Mouse (Mus musculus): ENCODE results near the gene Pdzrn3. TPM values are rescaled to one million over a fixed set of nuclear protein-coding genes. Genes with fewer than 3 reads are reported as not detected.

Pdzrn3 gene
- polyA plus RNA-seq, 1 experiment from 2014 or later: 6.3 TPM

DNA sequence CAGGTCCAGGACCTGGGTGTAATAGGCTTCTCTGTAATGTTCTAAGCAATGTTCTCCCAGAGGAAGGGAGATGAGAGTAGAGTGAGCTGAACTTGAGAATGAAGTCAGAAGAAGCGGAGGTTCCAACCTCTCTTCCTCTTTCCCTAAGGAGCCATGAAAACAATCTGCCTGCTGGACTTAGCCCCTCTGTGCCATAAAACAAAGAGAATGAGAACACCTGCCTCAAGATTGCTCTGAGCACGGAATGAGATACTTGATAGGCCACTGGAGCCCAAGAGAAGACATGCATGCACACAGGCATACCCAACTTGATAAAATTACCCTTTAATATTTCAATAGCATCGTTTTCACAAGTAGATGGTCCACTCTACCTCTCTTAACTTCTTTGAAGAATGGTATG is 133.3 kb downstream of the Pdzrn3 start:
- H3K9me3 ChIP-seq (ENCODE audit: control insufficient read depth, low read length): no peaks in the 10 kb centered on the region
- no peak overlapping the region for H3K9ac ChIP-seq (ENCODE audit: low read depth, low read length)
- 72% methylated on average over 3 of the region's 3 CpGs for WGBS
- peaks cover 7% of the 10 kb centered on the region; the same call in 1 of the 2 replicates for H3K4me1 ChIP-seq (ENCODE audit: control insufficient read depth, insufficient read depth, low read length)
- no peak overlapping the region for H3K4me2 ChIP-seq (ENCODE audit: low read depth, low read length)
- no peak overlapping the region for H3K27ac ChIP-seq (ENCODE audit: low read length)
- peak; percentile 86 for ATAC-seq
- no peak overlapping the region for H3K4me3 ChIP-seq (ENCODE audit: low read length)
- no peaks in the 10 kb centered on the region for H3K27me3 ChIP-seq (replicated peaks; ENCODE audit: control insufficient read depth, insufficient read depth, low read length)
- no peaks in the 10 kb centered on the region for H3K36me3 ChIP-seq (ENCODE audit: control insufficient read depth, insufficient read depth, low read length)

- Histone ChIP-seq H3K36me3 (ENCODE audit: control insufficient read depth, insufficient read depth, low read length) (no peaks in the 10 kb centered on the region), H3K4me1 (ENCODE audit: control insufficient read depth, insufficient read depth, low read length) (peaks cover 7% of the 10 kb centered on the region; the same call in 1 of the 2 replicates), H3K4me3 (ENCODE audit: low read length) (no peak overlapping the region), H3K27me3 (replicated peaks; ENCODE audit: control insufficient read depth, insufficient read depth, low read length) (no peaks in the 10 kb centered on the region), H3K4me2 (ENCODE audit: low read depth, low read length) (no peak overlapping the region), H3K9me3 (ENCODE audit: control insufficient read depth, low read length) (no peaks in the 10 kb centered on the region), H3K9ac (ENCODE audit: low read depth, low read length) (no peak overlapping the region), H3K27ac (ENCODE audit: low read length) (no peak overlapping the region)
- WGBS: 81% methylated on average over 7 of the region's 7 CpGs
- ATAC-seq: no peak
Observed at GRCm38 (mm10) chr6:101243189-101243815, 134.4 kb downstream of the Pdzrn3 start.

- no peak for ATAC-seq
- Histone ChIP-seq H3K4me1 (ENCODE audit: control insufficient read depth, insufficient read depth, low read length) (peaks cover 4% of the 10 kb centered on the region; the same call in 1 of the 2 replicates), H3K9ac (ENCODE audit: low read depth, low read length) (no peak overlapping the region), H3K27ac (ENCODE audit: low read length) (no peak overlapping the region), H3K36me3 (ENCODE audit: control insufficient read depth, insufficient read depth, low read length) (no peaks in the 10 kb centered on the region), H3K27me3 (replicated peaks; ENCODE audit: control insufficient read depth, insufficient read depth, low read length) (no peaks in the 10 kb centered on the region), H3K4me2 (ENCODE audit: low read depth, low read length) (no peak overlapping the region), H3K9me3 (ENCODE audit: control insufficient read depth, low read length) (no peaks in the 10 kb centered on the region), H3K4me3 (ENCODE audit: low read length) (no peak overlapping the region)
- WGBS: 46% methylated on average over 4 of the region's 5 CpGs
Observed at GRCm38 (mm10) chr6:101236641-101237246, 141.0 kb downstream of the Pdzrn3 start.

- no peak for ATAC-seq
- H3K4me3 ChIP-seq (ENCODE audit: low read length): no peak overlapping the region
- H3K27me3 ChIP-seq (replicated peaks; ENCODE audit: control insufficient read depth, insufficient read depth, low read length): no peaks in the 10 kb centered on the region
- no peak overlapping the region for H3K27ac ChIP-seq (ENCODE audit: low read length)
- peaks cover 4% of the 10 kb centered on the region; the same call in 1 of the 2 replicates for H3K4me1 ChIP-seq (ENCODE audit: control insufficient read depth, insufficient read depth, low read length)
- H3K9ac ChIP-seq (ENCODE audit: low read depth, low read length): no peak overlapping the region
- H3K9me3 ChIP-seq (ENCODE audit: control insufficient read depth, low read length): no peaks in the 10 kb centered on the region
- H3K4me2 ChIP-seq (ENCODE audit: low read depth, low read length): no peak overlapping the region
- no peaks in the 10 kb centered on the region for H3K36me3 ChIP-seq (ENCODE audit: control insufficient read depth, insufficient read depth, low read length)
- WGBS: 75% methylated on average over 7 of the region's 7 CpGs
Observed at GRCm38 (mm10) chr6:101236230-101236629, 141.5 kb downstream of the Pdzrn3 start.

DNA sequence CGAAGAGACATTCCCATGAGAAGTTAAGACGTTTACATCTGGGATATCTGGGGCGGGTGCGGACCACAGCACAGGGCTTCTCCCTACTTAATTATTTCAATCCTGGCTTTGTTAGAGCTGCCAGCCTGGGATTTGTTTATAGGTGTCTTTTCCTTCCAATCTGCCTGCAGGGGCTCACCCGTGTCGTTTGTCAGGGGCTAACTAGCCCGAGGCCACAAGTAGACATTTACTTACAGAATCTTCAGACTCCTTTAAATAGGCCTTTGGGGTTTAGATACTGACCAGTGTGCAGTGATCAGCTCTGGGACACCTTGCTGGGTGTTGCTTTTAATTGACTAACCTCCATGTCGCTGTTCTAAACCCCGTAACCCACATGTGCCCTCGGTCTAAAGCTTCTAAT is 143.3 kb downstream of the Pdzrn3 start:
- WGBS: 43% methylated on average over 10 of the region's 10 CpGs
- Histone ChIP-seq H3K9me3 (ENCODE audit: control insufficient read depth, low read length) (no peaks in the 10 kb centered on the region), H3K27ac (ENCODE audit: low read length) (0 out of 2 replicates have a peak overlapping the region, but pooled peaks have one; percentile 28), H3K4me3 (ENCODE audit: low read length) (no peak overlapping the region), H3K36me3 (ENCODE audit: control insufficient read depth, insufficient read depth, low read length) (no peaks in the 10 kb centered on the region), H3K27me3 (replicated peaks; ENCODE audit: control insufficient read depth, insufficient read depth, low read length) (no peaks in the 10 kb centered on the region), H3K4me1 (ENCODE audit: control insufficient read depth, insufficient read depth, low read length) (peaks cover 4% of the 10 kb centered on the region; the same call in 1 of the 2 replicates), H3K4me2 (ENCODE audit: low read depth, low read length) (no peak overlapping the region), H3K9ac (ENCODE audit: low read depth, low read length) (no peak overlapping the region)
- ATAC-seq: no peak

DNA sequence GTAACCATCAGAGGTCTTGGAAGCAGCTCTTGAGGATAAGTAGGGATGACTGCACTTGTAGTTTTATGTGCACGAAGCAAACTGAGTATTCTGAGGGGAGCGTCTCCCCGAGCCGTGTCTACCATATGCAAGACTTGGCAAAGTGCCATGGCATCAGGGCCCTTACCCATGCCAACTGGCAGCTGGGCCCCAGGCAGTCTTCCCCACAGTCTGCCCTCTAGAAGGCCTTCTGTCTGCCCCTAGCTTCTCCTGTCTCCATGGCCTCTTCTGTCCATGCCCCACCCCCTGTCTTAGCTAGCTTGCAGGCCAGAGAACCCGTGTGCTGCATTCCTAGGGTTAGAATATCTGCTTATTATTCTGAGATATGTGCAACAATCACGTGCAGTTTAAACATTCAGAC is 144.0 kb downstream of the Pdzrn3 start:
- WGBS: 64% methylated on average over 6 of the region's 6 CpGs
- Histone ChIP-seq H3K4me3 (ENCODE audit: low read length) (no peak overlapping the region), H3K27ac (ENCODE audit: low read length) (no peak overlapping the region), H3K4me1 (ENCODE audit: control insufficient read depth, insufficient read depth, low read length) (peaks cover 4% of the 10 kb centered on the region; the same call in 1 of the 2 replicates), H3K36me3 (ENCODE audit: control insufficient read depth, insufficient read depth, low read length) (no peaks in the 10 kb centered on the region), H3K4me2 (ENCODE audit: low read depth, low read length) (no peak overlapping the region), H3K9ac (ENCODE audit: low read depth, low read length) (no peak overlapping the region), H3K27me3 (replicated peaks; ENCODE audit: control insufficient read depth, insufficient read depth, low read length) (no peaks in the 10 kb centered on the region), H3K9me3 (ENCODE audit: control insufficient read depth, low read length) (no peaks in the 10 kb centered on the region)
- no peak; the same call in 1 of the 2 replicates for ATAC-seq

- H3K27me3 ChIP-seq (replicated peaks; ENCODE audit: control insufficient read depth, insufficient read depth, low read length): no peaks in the 10 kb centered on the region
- H3K4me2 ChIP-seq (ENCODE audit: low read depth, low read length): no peak overlapping the region
- no peak overlapping the region for H3K9ac ChIP-seq (ENCODE audit: low read depth, low read length)
- no peaks in the 10 kb centered on the region for H3K9me3 ChIP-seq (ENCODE audit: control insufficient read depth, low read length)
- 67% methylated on average over 8 of the region's 8 CpGs for WGBS
- ATAC-seq: no peak
- H3K27ac ChIP-seq (ENCODE audit: low read length): no peak overlapping the region
- H3K4me3 ChIP-seq (ENCODE audit: low read length): no peak overlapping the region
- no peaks in the 10 kb centered on the region for H3K4me1 ChIP-seq (ENCODE audit: control insufficient read depth, insufficient read depth, low read length)
- H3K36me3 ChIP-seq (ENCODE audit: control insufficient read depth, insufficient read depth, low read length): no peaks in the 10 kb centered on the region
Observed at GRCm38 (mm10) chr6:101227294-101227855, 150.3 kb downstream of the Pdzrn3 start.

- H3K4me1 ChIP-seq (ENCODE audit: control insufficient read depth, insufficient read depth, low read length): peaks cover 4% of the 10 kb centered on the region
- no peaks in the 10 kb centered on the region for H3K36me3 ChIP-seq (ENCODE audit: control insufficient read depth, insufficient read depth, low read length)
- H3K4me2 ChIP-seq (ENCODE audit: low read depth, low read length): no peak overlapping the region
- no peak overlapping the region for H3K9ac ChIP-seq (ENCODE audit: low read depth, low read length)
- no peak overlapping the region for H3K27ac ChIP-seq (ENCODE audit: low read length)
- no peak overlapping the region for H3K4me3 ChIP-seq (ENCODE audit: low read length)
- no peaks in the 10 kb centered on the region for H3K27me3 ChIP-seq (replicated peaks; ENCODE audit: control insufficient read depth, insufficient read depth, low read length)
- 68% methylated on average over 3 of the region's 3 CpGs for WGBS
- no peak for ATAC-seq
- H3K9me3 ChIP-seq (ENCODE audit: control insufficient read depth, low read length): no peaks in the 10 kb centered on the region
Observed at GRCm38 (mm10) chr6:101220307-101220706, 157.4 kb downstream of the Pdzrn3 start.

DNA sequence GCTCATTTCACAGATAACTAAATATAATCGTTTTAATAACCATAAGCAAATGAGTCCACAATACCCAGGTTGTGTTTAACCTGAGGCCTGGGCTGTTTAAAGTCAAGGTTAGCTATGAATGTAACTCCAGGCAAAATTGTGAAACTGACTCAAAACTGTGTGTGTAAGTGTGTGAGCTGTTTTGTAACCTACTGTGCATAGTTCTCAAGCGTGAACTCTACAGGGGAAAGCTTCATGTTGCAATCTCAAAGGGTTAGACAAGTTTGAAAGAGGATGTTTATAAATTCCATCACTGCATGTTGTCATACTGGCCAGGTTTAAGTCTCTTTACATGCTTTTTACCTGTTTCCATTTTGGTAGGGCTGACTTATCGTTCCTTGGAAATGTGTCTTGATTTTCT is 158.7 kb downstream of the Pdzrn3 start:
- Histone ChIP-seq H3K9ac (ENCODE audit: low read depth, low read length) (no peak overlapping the region), H3K27ac (ENCODE audit: low read length) (no peak overlapping the region), H3K4me3 (ENCODE audit: low read length) (no peak overlapping the region), H3K4me2 (ENCODE audit: low read depth, low read length) (no peak overlapping the region), H3K27me3 (replicated peaks; ENCODE audit: control insufficient read depth, insufficient read depth, low read length) (no peaks in the 10 kb centered on the region), H3K9me3 (ENCODE audit: control insufficient read depth, low read length) (no peaks in the 10 kb centered on the region), H3K36me3 (ENCODE audit: control insufficient read depth, insufficient read depth, low read length) (no peaks in the 10 kb centered on the region), H3K4me1 (ENCODE audit: control insufficient read depth, insufficient read depth, low read length) (peaks cover 7% of the 10 kb centered on the region)
- 69% methylated on average over 3 of the region's 3 CpGs for WGBS
- ATAC-seq: no peak
